Mouse (Mus musculus) intestine, embryonic 16.5 days (tissue): ENCODE results near the gene Notch3. TPM values are rescaled to one million over a fixed set of nuclear protein-coding genes. Genes with fewer than 3 reads are reported as not detected.
"Not testable (repeated sequence)": the region's sequence is repeated elsewhere in the genome, so short reads cannot be mapped to it uniquely, and the experiment has no call there.

ENCODE experiments used
- ATAC-seq: fragments of 200-750 bp; cut with Nextera tagmentation; 2 replicates; pipeline ENCODE4 v1.8.0; 2017; ENCODE audit warnings: moderate TSS enrichment, moderate library complexity
- H3K27ac ChIP-seq: fragments of 300-500 bp; sonication (generic); 2 replicates; pipeline ENCODE4 v1.5.1; 2014; ENCODE audit warnings: mild to moderate bottlenecking, low read length
- H3K27me3 ChIP-seq: fragments of 300-500 bp; sonication (generic); replicated peaks from 2 replicates; pipeline ENCODE4 v1.6.1; 2014; ENCODE audit warnings: low read length, control low read depth, mixed read lengths; ENCODE audit not compliant: control insufficient read depth, insufficient read depth
- H3K36me3 ChIP-seq: fragments of 300-500 bp; sonication (generic); 2 replicates; pipeline ENCODE4 v1.6.1; 2014; ENCODE audit warnings: low read length, control low read depth; ENCODE audit not compliant: control insufficient read depth, insufficient read depth
- H3K4me1 ChIP-seq: fragments of 300-500 bp; sonication (generic); 2 replicates; pipeline ENCODE4 v1.6.1; 2014; ENCODE audit warnings: low read length, control low read depth, mixed read lengths; ENCODE audit not compliant: control insufficient read depth, insufficient read depth
- H3K4me2 ChIP-seq: fragments of 300-500 bp; sonication (generic); 2 replicates; pipeline ENCODE4 v1.6.1; 2014; ENCODE audit warnings: low read depth, low read length, control low read depth
- H3K4me3 ChIP-seq: fragments of 300-500 bp; sonication (generic); 2 replicates; pipeline ENCODE4 v1.5.1; 2014; ENCODE audit warnings: mild to moderate bottlenecking, low read length
- H3K9ac ChIP-seq: fragments of 300-500 bp; sonication (generic); 2 replicates; pipeline ENCODE4 v1.6.1; 2014; ENCODE audit warnings: low read depth, low read length
- H3K9me3 ChIP-seq: fragments of 300-500 bp; sonication (generic); 2 replicates; pipeline ENCODE4 v1.6.1; 2016; ENCODE audit warnings: low read length, control low read depth; ENCODE audit not compliant: control insufficient read depth
- WGBS: fragments of 180-500 bp; shearing (Covaris S2); extraction: QIAGEN DNeasy Blood & Tissue Kit; methylation state at CpG from one replicate; pipeline ENCODE4 v1.1.7; 2014; 5-methylcytosine and 5-hydroxymethylcytosine counted together
- polyA plus RNA-seq: library from polyadenylated mRNA; unstranded; fragments of >200 nt; fragmentation: Nextera tagmentation; extraction: Ambion mirVana; gene quantifications from 2 replicates; pipeline ENCODE4 v1.2.1, GENCODE M21; 2015

The Notch3 gene
- polyA plus RNA-seq, 1 experiment from 2014 or later, result 5.1 TPM

DNA sequence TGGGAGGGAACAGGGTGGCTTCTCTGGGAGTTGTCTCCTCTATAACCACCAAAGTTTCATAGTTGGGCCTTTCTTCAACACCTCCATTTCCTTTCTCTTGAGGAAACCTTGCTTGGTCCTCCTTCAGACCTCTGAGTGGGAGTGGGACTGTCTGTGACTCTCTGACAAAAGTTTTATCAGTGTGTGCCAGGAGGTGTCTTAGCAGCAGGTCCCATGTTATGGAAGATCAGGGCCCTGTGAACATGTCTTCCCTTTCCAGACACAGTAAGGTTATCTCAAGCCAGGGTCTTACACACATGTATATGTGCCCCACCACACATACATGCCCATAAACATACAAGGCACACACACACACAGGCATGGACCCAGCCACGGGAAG lies 74.4 kb downstream of the Notch3 start:
- Histone ChIP-seq H3K4me2 (no peak overlapping the region), H3K36me3 (no peaks in the 10 kb centered on the region), H3K4me1 (peaks cover 10% of the 10 kb centered on the region), H3K4me3 (no peak overlapping the region), H3K9me3 (0 out of 2 replicates have a peak, but pooled peaks cover 6% of the 10 kb centered on the region), H3K27ac (no peak overlapping the region), H3K27me3 (no peaks in the 10 kb centered on the region), H3K9ac (no peak overlapping the region)
- 93% methylated on average over 1 of the region's 1 CpGs for WGBS
- ATAC-seq, result peak; percentile 18; the same call in 1 of the 2 replicates

DNA sequence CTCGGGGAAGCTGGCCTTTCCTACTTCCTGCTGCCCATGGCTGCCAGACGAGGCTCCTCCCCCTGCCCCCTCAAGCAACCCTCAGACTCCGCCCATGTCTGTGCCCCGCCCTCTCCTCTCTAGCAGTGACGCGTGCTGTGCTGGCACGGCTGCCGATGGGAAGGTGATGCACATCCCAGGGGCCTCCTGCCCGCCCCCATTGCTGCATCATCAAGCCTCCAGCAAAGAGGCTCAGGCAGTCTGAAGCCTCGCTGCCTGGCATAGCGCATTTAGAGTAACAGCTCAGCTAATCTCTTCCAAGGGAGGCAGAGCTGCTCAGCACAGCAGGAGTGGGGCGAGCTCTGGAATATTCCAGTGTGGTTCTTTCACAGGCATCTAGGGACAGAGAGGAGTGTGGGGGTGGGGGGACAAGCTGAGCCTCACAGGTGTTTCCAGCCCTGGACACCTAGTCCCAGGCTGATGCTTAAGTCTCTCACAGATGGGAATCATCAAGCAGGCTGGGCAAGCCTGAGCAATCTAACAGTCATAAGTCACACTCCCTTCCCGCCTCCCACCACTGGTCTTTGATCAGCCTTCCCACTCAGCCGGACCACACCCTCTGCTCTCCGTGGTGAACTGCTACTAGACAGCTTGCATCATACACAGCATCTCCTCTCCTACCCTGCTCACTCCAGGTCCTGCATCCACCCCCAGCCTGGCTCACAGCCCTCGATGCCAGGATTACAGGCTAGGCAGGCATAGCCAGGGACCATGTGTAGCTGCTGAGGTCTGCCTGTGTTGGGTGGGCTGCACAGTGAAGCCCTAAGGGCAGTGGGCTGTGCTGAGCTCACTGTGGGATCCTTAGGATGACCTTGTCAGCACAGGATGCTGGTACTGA lies 75.0 kb downstream of the Notch3 start:
- peak overlapping the region; percentile 46 for H3K4me3 ChIP-seq
- peak overlapping the region; percentile 61 for H3K9ac ChIP-seq

DNA sequence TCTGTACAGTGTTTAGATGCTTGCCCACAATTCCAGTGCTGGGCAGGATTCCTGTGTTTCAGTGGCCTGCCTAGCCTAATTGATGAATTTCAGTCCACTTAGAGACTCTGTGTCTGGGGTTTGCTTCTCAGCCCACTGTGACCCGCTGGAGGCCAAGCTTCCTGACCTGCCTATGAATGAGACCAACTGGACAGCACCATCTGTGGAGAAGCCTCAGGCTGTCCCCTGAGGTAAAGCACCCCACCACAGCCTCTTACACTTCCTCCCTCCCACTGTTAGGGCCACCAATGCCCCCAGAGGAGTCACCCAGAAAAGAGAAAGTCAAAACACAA lies 75.7 kb downstream of the Notch3 start:
- ATAC-seq, result no peak
- peaks cover 10% of the 10 kb centered on the region for H3K4me1 ChIP-seq
- peak overlapping the region; percentile 39; the same call in 1 of the 2 replicates for H3K27ac ChIP-seq
- peak overlapping the region; percentile 71 for H3K4me2 ChIP-seq
- H3K9me3 ChIP-seq, result 0 out of 2 replicates have a peak, but pooled peaks cover 6% of the 10 kb centered on the region
- H3K9ac ChIP-seq, result peak overlapping the region; percentile 61
- 26% methylated on average over 1 of the region's 1 CpGs for WGBS
- H3K36me3 ChIP-seq, result no peaks in the 10 kb centered on the region
- H3K4me3 ChIP-seq, result peak overlapping the region; percentile 46
- H3K27me3 ChIP-seq, result no peaks in the 10 kb centered on the region

More for the DNA sequence above, 75.0 kb downstream of the Notch3 start:
- Histone ChIP-seq H3K4me2 (peak overlapping the region; percentile 71), H3K27ac (peak overlapping the region; percentile 39; the same call in 1 of the 2 replicates)
- H3K4me1 ChIP-seq, H3K36me3 ChIP-seq, H3K27me3 ChIP-seq, H3K9me3 ChIP-seq: not testable (repeated sequence)
- WGBS, result 5% methylated on average over 13 of the region's 16 CpGs
- peak; percentile 94 for ATAC-seq

DNA sequence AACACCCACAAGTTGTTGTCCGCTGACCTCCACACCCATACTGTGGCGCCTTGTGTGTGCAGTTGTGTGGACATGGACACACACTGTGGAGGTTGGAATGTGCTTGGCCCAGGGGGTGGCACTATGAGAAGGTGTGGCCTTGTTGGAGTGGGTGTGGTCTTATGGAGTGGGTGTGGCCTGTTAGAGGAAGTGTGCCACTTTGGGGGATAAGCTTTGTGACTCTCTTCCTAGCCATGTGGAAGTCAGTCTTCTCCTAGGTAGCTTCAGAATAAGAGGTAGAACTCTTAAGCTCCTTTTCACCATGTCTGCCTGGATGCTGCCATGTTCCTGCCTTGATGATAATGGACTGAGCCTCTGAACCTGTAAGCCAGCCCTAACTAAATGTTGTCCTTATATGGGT lies 79.6 kb downstream of the Notch3 start:
- no peaks in the 10 kb centered on the region for H3K27me3 ChIP-seq
- H3K36me3 ChIP-seq, result no peaks in the 10 kb centered on the region
- WGBS, result 96% methylated on average over 2 of the region's 2 CpGs
- H3K9me3 ChIP-seq, result no peaks in the 10 kb centered on the region
- no peak overlapping the region for H3K4me3 ChIP-seq
- ATAC-seq, result no peak
- no peak overlapping the region for H3K27ac ChIP-seq
- H3K9ac ChIP-seq, result no peak overlapping the region
- H3K4me2 ChIP-seq, result no peak overlapping the region
- peaks cover 10% of the 10 kb centered on the region for H3K4me1 ChIP-seq

DNA sequence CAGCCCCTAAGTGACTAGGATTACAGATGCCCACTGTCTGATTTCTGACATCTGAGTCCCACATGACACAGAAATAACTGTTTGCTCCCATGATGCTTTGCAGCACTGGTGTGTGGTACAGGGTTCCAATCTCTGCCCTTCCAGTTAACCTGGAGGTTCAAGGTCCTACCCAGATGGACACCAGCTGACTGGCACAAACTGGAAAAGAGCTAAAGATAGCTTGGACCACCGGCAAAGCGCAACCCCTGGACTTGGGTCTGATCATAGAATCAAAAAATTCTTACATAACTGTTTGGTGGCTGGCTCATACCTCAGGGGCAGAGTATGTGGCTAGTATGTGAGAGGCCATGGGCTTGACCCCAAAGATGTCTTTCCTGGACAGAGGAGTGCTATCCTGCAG lies 83.3 kb downstream of the Notch3 start:
- Histone ChIP-seq H3K4me3 (no peak overlapping the region), H3K4me2 (no peak overlapping the region), H3K36me3 (no peaks in the 10 kb centered on the region), H3K9me3 (no peaks in the 10 kb centered on the region), H3K27ac (no peak overlapping the region), H3K4me1 (no peaks in the 10 kb centered on the region), H3K9ac (no peak overlapping the region), H3K27me3 (no peaks in the 10 kb centered on the region)
- 93% methylated on average over 2 of the region's 2 CpGs for WGBS
- ATAC-seq, result no peak

DNA sequence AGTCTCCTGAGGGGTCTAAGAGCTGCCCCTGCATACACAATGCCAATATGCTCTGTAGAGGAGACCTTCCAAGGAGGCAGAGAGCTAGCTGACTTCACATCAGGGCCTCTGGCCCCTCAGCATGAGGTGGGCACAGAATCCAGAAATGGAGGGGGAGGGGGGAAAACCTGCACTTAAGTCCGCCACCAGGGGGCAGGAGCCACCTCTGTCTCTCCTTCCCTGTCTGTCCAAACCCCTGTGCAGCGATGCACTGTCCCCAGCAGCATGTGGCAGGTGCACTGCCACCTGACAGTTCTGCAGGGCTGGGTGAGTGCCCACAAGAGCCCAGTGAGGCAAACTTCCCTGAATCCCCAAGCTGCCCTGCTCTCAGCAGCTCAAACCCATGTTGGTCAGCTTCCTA lies 91.5 kb downstream of the Notch3 start:
- Histone ChIP-seq H3K4me1 (no peaks in the 10 kb centered on the region), H3K9me3 (0 out of 2 replicates have a peak, but pooled peaks cover 3% of the 10 kb centered on the region), H3K27me3 (no peaks in the 10 kb centered on the region), H3K36me3 (no peaks in the 10 kb centered on the region), H3K9ac (no peak overlapping the region), H3K4me3 (no peak overlapping the region), H3K27ac (no peak overlapping the region), H3K4me2 (no peak overlapping the region)
- ATAC-seq, result no peak
- 0% methylated on average over 2 of the region's 2 CpGs for WGBS

DNA sequence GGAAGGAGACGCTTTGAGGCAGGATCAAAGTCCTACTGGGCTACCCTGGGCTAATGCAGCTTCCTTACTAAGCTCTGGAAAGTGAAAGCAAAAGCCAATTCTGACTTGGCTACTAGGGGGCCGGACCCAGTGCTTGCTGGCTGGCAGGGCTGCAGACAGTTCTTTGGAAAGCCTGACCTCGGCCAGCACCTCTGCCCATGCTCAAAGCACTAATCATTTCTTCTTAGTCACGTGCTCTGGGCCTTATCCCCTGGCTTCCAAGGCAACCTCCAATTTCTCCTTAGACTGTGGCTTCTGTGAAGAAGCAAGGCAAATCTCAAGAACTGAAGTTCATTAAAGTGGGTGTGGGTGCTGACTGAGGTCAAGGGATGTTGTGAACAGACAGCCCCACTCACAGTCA lies 92.0 kb downstream of the Notch3 start:
- H3K4me3 ChIP-seq, result no peak overlapping the region
- no peak overlapping the region for H3K27ac ChIP-seq
- no peak for ATAC-seq
- WGBS, result 50% methylated on average over 4 of the region's 4 CpGs
- peaks cover 7% of the 10 kb centered on the region; the same call in 1 of the 2 replicates for H3K9me3 ChIP-seq
- H3K27me3 ChIP-seq, result no peaks in the 10 kb centered on the region
- H3K4me2 ChIP-seq, result no peak overlapping the region
- H3K9ac ChIP-seq, result no peak overlapping the region
- no peaks in the 10 kb centered on the region for H3K4me1 ChIP-seq
- H3K36me3 ChIP-seq, result no peaks in the 10 kb centered on the region

DNA sequence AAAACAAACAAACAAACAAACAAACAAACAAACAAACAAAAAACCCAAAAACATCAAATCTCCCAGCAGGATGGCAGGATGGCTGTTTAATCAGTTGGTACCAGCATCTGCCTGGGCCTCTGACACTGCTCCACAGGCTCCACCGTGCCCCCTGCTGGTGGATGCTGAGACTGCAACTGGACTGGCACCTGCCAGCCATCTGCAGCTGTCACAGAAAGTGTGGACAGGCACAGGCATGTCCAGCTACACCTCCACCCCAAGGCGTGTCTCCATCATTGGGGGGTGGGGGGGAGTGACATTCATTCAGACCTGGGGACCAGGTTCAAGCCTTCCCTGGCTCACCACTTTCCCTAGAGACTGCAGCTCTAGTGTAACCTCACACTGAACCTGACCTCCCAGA lies 93.3 kb downstream of the Notch3 start:
- Histone ChIP-seq H3K9ac (no peak overlapping the region), H3K27ac (no peak overlapping the region), H3K4me1 (no peaks in the 10 kb centered on the region), H3K36me3 (no peaks in the 10 kb centered on the region), H3K4me2 (no peak overlapping the region), H3K4me3 (no peak overlapping the region), H3K9me3 (peaks cover 7% of the 10 kb centered on the region; the same call in 1 of the 2 replicates), H3K27me3 (no peaks in the 10 kb centered on the region)
- peak; percentile 63 for ATAC-seq
- 0% methylated on average over 2 of the region's 2 CpGs for WGBS
